Mouse (Mus musculus) C3H10T1/2 (cell line): Measurements from ENCODE around the gene Gm49340. TPM values are rescaled to one million over a fixed set of nuclear protein-coding genes. Genes with fewer than 3 reads are reported as not detected.

Experiments used
- polyA plus RNA-seq, 2 experiments: library from polyadenylated mRNA; unstranded; fragments of >200 nt; fragmentation: generic; extraction: Trizol; gene quantifications; one replicate each; pipeline ENCODE4 v1.2.1; 2012; ENCODE audit warnings: missing spikeins in 2 of 2

The Gm49340 gene
- polyA plus RNA-seq: not detected

GRCm38 (mm10) chr11:73329442-73329841 is at the start of gene Gm49340, which contains the start of the genes Aspa and Spata22:
Gene Gm49340 (plus strand): TSS chr11:73329741.
Gene Aspa (minus strand): TSS chr11:73329596.
Gene Spata22 (plus strand): TSS chr11:73329741.

GRCm38 (mm10) chr11:73350483-73350882 is 20.9 kb downstream of the Gm49340 start, which contains the start of gene Olfr20:
Gene Olfr20 (plus strand): TSS chr11:73350783.

GRCm38 (mm10) chr11:73370946-73371345 is 41.4 kb downstream of the Gm49340 start, which contains the start of gene Olfr376:
Gene Olfr376 (plus strand): TSS chr11:73371246.

GRCm38 (mm10) chr11:73399514-73399913 is 70.0 kb downstream of the Gm49340 start, which contains the start of gene Olfr1:
Gene Olfr1 (minus strand): TSS chr11:73399614.

Other genes with a start within 250 kb of the Gm49340 start
- gene Itgae, start 239.2 kb upstream of the Gm49340 start, polyA plus RNA-seq: under 1 TPM; 0.04 to 0.07 TPM
- gene Haspin, start 191.4 kb upstream of the Gm49340 start, polyA plus RNA-seq: 1 to 10 TPM; 4.8 to 5.8 TPM
- 1 to 10 TPM in 1 of 2 experiments, under 1 TPM in 1; 0.01 to 1.1 TPM for gene P2rx5, start 169.3 kb upstream of the Gm49340 start, polyA plus RNA-seq
- 10 to 100 TPM; 41.6 to 71.5 TPM for gene Emc6, start 152.7 kb upstream of the Gm49340 start, polyA plus RNA-seq
- gene Tax1bp3, start 152.7 kb upstream of the Gm49340 start, polyA plus RNA-seq: 100 to 1,000 TPM; 122 to 202 TPM
- gene Ctns, start 130.7 kb upstream of the Gm49340 start, polyA plus RNA-seq: 10 to 100 TPM in 1 of 2 experiments, 1 to 10 TPM in 1; 2.2 to 17.8 TPM
- 1 to 10 TPM in 1 of 2 experiments, under 1 TPM in 1; 0.42 to 4.1 TPM for gene Shpk, start 130.3 kb upstream of the Gm49340 start, polyA plus RNA-seq
- under 1 TPM in 1 of 2 experiments, not detected in 1; 0.11 TPM for gene Trpv1, start 95.4 kb upstream of the Gm49340 start, polyA plus RNA-seq
- gene Trpv3, start 62.4 kb upstream of the Gm49340 start, polyA plus RNA-seq: under 1 TPM; under 0.01 to 0.02 TPM
- gene Aspa, start 145 bp upstream of the Gm49340 start, polyA plus RNA-seq: 1 to 10 TPM in 1 of 2 experiments, under 1 TPM in 1; 0.75 to 3.2 TPM
- gene Spata22, start within 50 bp of the Gm49340 start, polyA plus RNA-seq: under 1 TPM in 1 of 2 experiments, not detected in 1; 0.06 TPM
- not detected for gene Olfr20, start 21.0 kb downstream of the Gm49340 start, polyA plus RNA-seq
- not detected for gene Olfr376, start 41.5 kb downstream of the Gm49340 start, polyA plus RNA-seq
- not detected for gene Olfr1, start 69.9 kb downstream of the Gm49340 start, polyA plus RNA-seq
- not detected for gene Olfr378, start 98.7 kb downstream of the Gm49340 start, polyA plus RNA-seq
- not detected for gene Olfr380, start 127.8 kb downstream of the Gm49340 start, polyA plus RNA-seq
- gene Olfr381, start 161.9 kb downstream of the Gm49340 start, polyA plus RNA-seq: not detected
- not detected for gene Olfr382, start 187.5 kb downstream of the Gm49340 start, polyA plus RNA-seq